Mouse (Mus musculus) spleen, adult 2 months (tissue): ENCODE measurements around the gene Mapk8ip3. TPM values are rescaled to one million over a fixed set of nuclear protein-coding genes. Genes with fewer than 3 reads are reported as not detected.
A peak's percentile ranks its signal among the peaks of the same experiment; 100 is the strongest.

Source experiments
- DNase-seq, 2 experiments: peaks; one replicate each; pipeline versions ENCODE4 v3.0.0 to v3.0.0-alpha.2; 2012 to 2021; ENCODE audit warnings: low spot score in 2 of 2, low read depth in 1 of 2
- H3K27ac ChIP-seq: fragments of 200-500 bp; 2 replicates; pipeline ENCODE4 v1.5.1; 2012; ENCODE audit warnings: low read length, inconsistent platforms; ENCODE audit not compliant: insufficient read depth
- H3K27me3 ChIP-seq: fragments of 200-500 bp; 2 replicates; pipeline ENCODE4 v1.6.1; 2012; ENCODE audit warnings: mild to moderate bottlenecking, moderate library complexity, low read length, inconsistent platforms; ENCODE audit not compliant: control insufficient read depth, insufficient read depth
- H3K36me3 ChIP-seq: fragments of 200-500 bp; 2 replicates; pipeline ENCODE4 v1.6.1; 2012; ENCODE audit warnings: mild to moderate bottlenecking, low read length, inconsistent platforms; ENCODE audit not compliant: control insufficient read depth, insufficient read depth
- H3K4me1 ChIP-seq: fragments of 200-500 bp; 2 replicates; pipeline ENCODE4 v1.6.1; 2011; ENCODE audit warnings: inconsistent platforms; ENCODE audit not compliant: control insufficient read depth, insufficient read depth, insufficient read length
- H3K4me3 ChIP-seq: fragments of 200-500 bp; 2 replicates; pipeline ENCODE4 v1.5.1; 2011; ENCODE audit warnings: mild to moderate bottlenecking, inconsistent platforms; ENCODE audit not compliant: insufficient read depth, insufficient read length; ENCODE audit errors: extremely low read depth
- CTCF ChIP-seq: fragments of 200-500 bp; IDR thresholded peaks from 2 replicates; pipeline ENCODE4 v1.5.1; 2011; ENCODE audit warnings: mild to moderate bottlenecking, inconsistent platforms; ENCODE audit not compliant: insufficient read depth, insufficient read length, insufficient replicate concordance; ENCODE audit errors: extremely low read depth
- POLR2A ChIP-seq: fragments of 200-500 bp; IDR thresholded peaks from 2 replicates; pipeline ENCODE4 v1.6.1; 2011; ENCODE audit warnings: low read depth, low read length, inconsistent platforms
- WGBS: fragments of 180-500 bp; shearing (Covaris S2); methylation state at CpG from one replicate; pipeline ENCODE4 v1.1.7; 2018; 5-methylcytosine and 5-hydroxymethylcytosine counted together
- polyA plus RNA-seq: library from polyadenylated mRNA; depleted of rRNA; stranded (reverse); fragments of >200 nt; gene quantifications from 2 replicates; pipeline ENCODE4 v1.2.3, GENCODE M21; 2012; rRNA removed

Gene Mapk8ip3
- polyA plus RNA-seq: 127 and 135 TPM in 2 replicates

- Histone ChIP-seq H3K36me3 (0 out of 2 replicates have a peak, but pooled peaks cover 2% of the 10 kb centered on the region), H3K4me1 (peaks cover 5% of the 10 kb centered on the region; the same call in 1 of the 2 replicates), H3K4me3 (peak within 1 kb of the TSS; percentile 91), H3K27me3 (no peaks in the 10 kb centered on the region), H3K27ac (peak within 1 kb of the TSS; percentile 83)
- peak; percentile 82 to 96 for DNase-seq
- WGBS: under 1% methylated on average over 78 of the region's 78 CpGs
- TF ChIP-seq POLR2A: peak; percentile 28
- 0 out of 2 replicates have a peak, but pooled peaks have one; percentile 2 for TF ChIP-seq CTCF
Measured at GRCm38 (mm10) chr17:24936259-24937237, at the start of gene Mapk8ip3. TSS of gene Mapk8ip3 (minus strand) at chr17:24936977.

GRCm38 (mm10) chr17:24960852-24961715, 24.3 kb upstream of the Mapk8ip3 start:
- DNase-seq: no peak
- Histone ChIP-seq H3K27ac (peak overlapping the region; percentile 46), H3K27me3 (no peaks in the 10 kb centered on the region), H3K4me1 (no peaks in the 10 kb centered on the region; the same call in 1 of the 2 replicates), H3K4me3 (peak overlapping the region; percentile 85), H3K36me3 (peaks cover 15% of the 10 kb centered on the region)
- 11% methylated on average over 21 of the region's 21 CpGs for WGBS
- TF ChIP-seq POLR2A: no peak
- TF ChIP-seq CTCF: no peak

- under 1% methylated on average over 57 of the region's 59 CpGs for WGBS
- peak; percentile 91 to 98 for DNase-seq
- TF ChIP-seq POLR2A (no peak), CTCF (peak; percentile 37; the same call in 1 of the 2 replicates)
- Histone ChIP-seq H3K4me3 (peak within 1 kb of the TSS; percentile 85), H3K4me1 (no peaks in the 10 kb centered on the region; the same call in 1 of the 2 replicates), H3K27me3 (no peaks in the 10 kb centered on the region), H3K36me3 (peaks cover 16% of the 10 kb centered on the region), H3K27ac (peak within 1 kb of the TSS; percentile 73)
Measured at GRCm38 (mm10) chr17:24960135-24960851, 23.5 kb upstream of the Mapk8ip3 start, which contains the start of gene Jpt2. TSS of gene Jpt2 (minus strand) at chr17:24960689.

GRCm38 (mm10) chr17:24959371-24959770, 22.6 kb upstream of the Mapk8ip3 start:
- WGBS: 71% methylated on average over 8 of the region's 8 CpGs
- no peak for DNase-seq
- H3K27me3 ChIP-seq: no peaks in the 10 kb centered on the region
- H3K27ac ChIP-seq: no peak overlapping the region
- peaks cover 14% of the 10 kb centered on the region for H3K36me3 ChIP-seq
- no peaks in the 10 kb centered on the region; the same call in 1 of the 2 replicates for H3K4me1 ChIP-seq
- peak overlapping the region; percentile 85; the same call in 1 of the 2 replicates for H3K4me3 ChIP-seq
- no peak for TF ChIP-seq CTCF
- TF ChIP-seq POLR2A: no peak

GRCm38 (mm10) chr17:24953291-24953690, 16.5 kb upstream of the Mapk8ip3 start:
- TF ChIP-seq POLR2A: no peak
- no peak for TF ChIP-seq CTCF
- Histone ChIP-seq H3K36me3 (peaks cover 20% of the 10 kb centered on the region), H3K4me1 (no peaks in the 10 kb centered on the region), H3K27me3 (no peaks in the 10 kb centered on the region), H3K27ac (no peak overlapping the region), H3K4me3 (no peak overlapping the region)
- WGBS: 88% methylated on average over 2 of the region's 2 CpGs
- DNase-seq: no peak

- no peak for DNase-seq
- Histone ChIP-seq H3K36me3 (peaks cover 29% of the 10 kb centered on the region), H3K27ac (no peak overlapping the region), H3K4me1 (no peaks in the 10 kb centered on the region), H3K27me3 (no peaks in the 10 kb centered on the region), H3K4me3 (no peak overlapping the region)
- 85% methylated on average over 2 of the region's 2 CpGs for WGBS
- TF ChIP-seq POLR2A (no peak), CTCF (no peak)
Measured at GRCm38 (mm10) chr17:24950671-24951070, 13.9 kb upstream of the Mapk8ip3 start.
